Mouse (Mus musculus) small intestine, adult 2 months (tissue): ENCODE results near the gene Chrna1.

Source experiments
- CTCF ChIP-seq: fragments of 200-500 bp; IDR thresholded peaks from 2 replicates; pipeline ENCODE4 v1.5.1; 2012; ENCODE audit warnings: low read depth, mild to moderate bottlenecking, control low read depth, inconsistent platforms, low read length, moderate library complexity, mixed read lengths; ENCODE audit not compliant: insufficient replicate concordance, insufficient read length; ENCODE audit errors: extremely low read depth
- POLR2A ChIP-seq: fragments of 200-500 bp; IDR thresholded peaks from 2 replicates; pipeline ENCODE4 v1.6.1; 2012; ENCODE audit warnings: low read depth, mild to moderate bottlenecking, control low read depth, inconsistent platforms, low read length, moderate library complexity

DNA sequence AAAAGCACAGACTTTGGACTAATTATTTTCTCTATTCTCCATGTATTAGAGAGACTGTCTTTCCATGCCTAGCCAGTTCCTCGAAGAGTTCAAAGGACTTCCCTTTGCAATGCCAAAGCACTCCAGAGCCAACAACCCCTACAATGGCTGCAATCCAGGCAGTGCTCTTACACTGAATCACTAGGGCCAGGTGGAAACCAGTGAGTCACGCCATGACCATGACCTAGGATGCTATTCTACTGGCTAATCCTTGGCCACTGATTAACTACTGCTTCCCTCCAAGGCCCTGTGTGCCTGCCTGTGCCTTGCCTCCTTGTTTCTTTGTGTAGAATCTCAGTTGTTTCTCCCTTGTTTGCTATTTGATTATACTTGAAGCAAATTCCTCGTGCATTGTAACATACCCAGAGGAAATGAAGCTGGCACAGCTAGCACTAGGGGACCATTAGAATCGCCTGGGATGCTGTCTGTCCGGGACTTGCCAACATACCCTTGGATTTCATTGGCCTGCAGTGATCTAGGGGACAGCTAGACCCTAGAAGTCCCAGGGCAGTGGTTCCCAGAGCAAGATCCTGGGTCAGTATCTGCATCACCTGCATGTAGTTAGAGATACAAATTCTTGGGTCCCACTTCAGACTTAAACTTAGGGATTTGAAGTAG lies 29.1 kb upstream of the Chrna1 start:
- TF ChIP-seq CTCF: no peak
- TF ChIP-seq POLR2A: no peak
